Mouse (Mus musculus) bone marrow macrophage, adult 2 months (primary cell): ENCODE results near the gene Nabp2. TPM values are rescaled to one million over a fixed set of nuclear protein-coding genes. Genes with fewer than 3 reads are reported as not detected.

Experiments
- H3K27ac ChIP-seq: 2 replicates; pipeline ENCODE4 v1.5.1; 2012; ENCODE audit warnings: low read depth, low read length; ENCODE audit not compliant: insufficient read depth
- H3K4me1 ChIP-seq: 2 replicates; pipeline ENCODE4 v1.6.1; 2012; ENCODE audit warnings: low read length; ENCODE audit not compliant: control insufficient read depth, insufficient read depth
- H3K4me3 ChIP-seq: 2 replicates; pipeline ENCODE4 v1.5.1; 2012; ENCODE audit warnings: mild to moderate bottlenecking, low read length, moderate library complexity; ENCODE audit not compliant: insufficient read depth
- CTCF ChIP-seq: IDR thresholded peaks from 2 replicates; pipeline ENCODE4 v1.5.1; 2012; ENCODE audit warnings: low read depth, mild to moderate bottlenecking, low read length, moderate library complexity
- POLR2A ChIP-seq: IDR thresholded peaks from 2 replicates; pipeline ENCODE4 v1.6.1; 2012; ENCODE audit warnings: mild to moderate bottlenecking, low read depth, low read length, borderline replicate concordance
- polyA plus RNA-seq: library from polyadenylated mRNA; stranded (reverse); fragments of >200 nt; gene quantifications from 2 replicates; pipeline ENCODE4 v1.2.4, GENCODE M21; 2012; ENCODE audit not compliant: missing spikeins, insufficient read depth, insufficient read length

Gene Nabp2
- polyA plus RNA-seq, 1 experiment, result 62.7 TPM

- Histone ChIP-seq H3K4me1 (peaks cover 35% of the 10 kb centered on the region), H3K27ac (peak within 1 kb of the TSS; percentile 93), H3K4me3 (peak within 1 kb of the TSS; percentile 79)
- 0 out of 2 replicates have a peak, but pooled peaks have one; percentile 20 for TF ChIP-seq POLR2A
- TF ChIP-seq CTCF, result no peak
Measured at GRCm38 (mm10) chr10:128368402-128369217, 42.7 kb downstream of the Nabp2 start, which contains the start of gene Coq10a. Coq10a (minus strand) TSS chr10:128368997.

- peak overlapping the region; percentile 79 for H3K4me3 ChIP-seq
- H3K4me1 ChIP-seq, result peaks cover 34% of the 10 kb centered on the region
- H3K27ac ChIP-seq, result peak overlapping the region; percentile 61
- TF ChIP-seq CTCF (no peak), POLR2A (no peak)
Measured at GRCm38 (mm10) chr10:128367899-128368401, 43.3 kb downstream of the Nabp2 start.

GRCm38 (mm10) chr10:128362568-128362967 lies 48.7 kb downstream of the Nabp2 start:
- no peak overlapping the region for H3K27ac ChIP-seq
- TF ChIP-seq CTCF, result peak; percentile 33; the same call in 1 of the 2 replicates
- no peak for TF ChIP-seq POLR2A

DNA sequence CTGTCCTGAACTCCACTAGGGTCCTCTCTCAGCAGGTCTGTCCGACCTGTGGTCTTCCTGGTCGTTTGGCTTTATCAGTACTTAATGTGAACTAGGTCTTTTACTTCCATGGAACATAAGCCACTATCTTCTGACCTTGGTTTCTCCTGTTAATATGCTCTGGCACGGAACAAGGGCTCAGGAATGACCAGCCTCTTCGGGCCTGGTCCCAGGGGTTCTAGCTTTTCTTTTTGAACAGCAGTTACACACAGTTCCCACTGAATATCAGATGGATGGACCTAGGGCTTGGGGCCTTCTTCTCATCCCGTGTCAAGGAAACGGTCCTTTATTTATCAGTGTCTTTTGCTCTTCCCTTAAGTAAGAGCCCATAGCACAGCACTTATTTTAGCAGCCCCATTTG lies 49.5 kb downstream of the Nabp2 start:
- no peak overlapping the region for H3K27ac ChIP-seq
- no peak overlapping the region for H3K4me3 ChIP-seq
- TF ChIP-seq POLR2A (no peak), CTCF (no peak)
- no peaks in the 10 kb centered on the region for H3K4me1 ChIP-seq

More at GRCm38 (mm10) chr10:128362568-128362967, 48.7 kb downstream of the Nabp2 start:
- H3K4me1 ChIP-seq, result peaks cover 2% of the 10 kb centered on the region; the same call in 1 of the 2 replicates
- no peak overlapping the region for H3K4me3 ChIP-seq

- H3K4me1 ChIP-seq, result no peaks in the 10 kb centered on the region
- H3K4me3 ChIP-seq, result no peak overlapping the region
- TF ChIP-seq CTCF (no peak), POLR2A (no peak)
- H3K27ac ChIP-seq, result no peak overlapping the region
Measured at GRCm38 (mm10) chr10:128359226-128359625, 52.1 kb downstream of the Nabp2 start.

DNA sequence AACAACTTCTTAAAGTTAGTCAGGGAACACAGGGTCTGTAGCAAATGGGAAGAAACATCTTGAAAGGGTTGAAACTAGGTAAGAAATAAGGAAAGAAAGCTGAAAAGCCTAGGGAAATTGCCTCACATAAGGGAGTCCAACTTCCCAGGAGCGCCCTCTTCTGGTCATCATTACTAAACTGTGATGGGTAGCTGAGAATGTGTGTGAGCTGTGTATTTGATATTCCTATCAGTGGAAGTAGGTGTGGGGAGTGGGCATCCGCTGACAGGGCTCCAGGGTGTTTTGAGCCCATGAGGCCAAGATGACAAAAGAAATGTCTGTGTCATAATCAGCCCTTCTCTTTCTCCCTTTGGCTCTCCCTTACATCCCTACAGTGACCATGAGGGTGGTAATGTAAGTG lies 52.5 kb downstream of the Nabp2 start:
- no peak for TF ChIP-seq POLR2A
- peak; percentile 46 for TF ChIP-seq CTCF
- H3K4me3 ChIP-seq, result no peak overlapping the region
- H3K4me1 ChIP-seq, result no peaks in the 10 kb centered on the region
- H3K27ac ChIP-seq, result no peak overlapping the region

Other genes starting within 250 kb of the Nabp2 start
- gene Rbms2, start 231.2 kb downstream of the Nabp2 start, polyA plus RNA-seq, result 39.4 and 39.8 TPM in 2 replicates
- gene Gls2, start 217.0 kb downstream of the Nabp2 start, polyA plus RNA-seq, result not detected in 2 replicates
- 5.3 and 6.1 TPM in 2 replicates for gene Spryd4, start 199.7 kb downstream of the Nabp2 start, polyA plus RNA-seq
- not detected in 2 replicates for gene Mip, start 185.7 kb downstream of the Nabp2 start, polyA plus RNA-seq
- gene Timeless, start 179.4 kb downstream of the Nabp2 start, polyA plus RNA-seq, result 6.4 and 10.7 TPM in 2 replicates
- not detected in 2 replicates for gene Apon, start 157.4 kb downstream of the Nabp2 start, polyA plus RNA-seq
- gene Apof, start 142.8 kb downstream of the Nabp2 start, polyA plus RNA-seq, result not detected in 2 replicates
- gene Stat2, start 140.9 kb downstream of the Nabp2 start, polyA plus RNA-seq, result 89.6 and 94.6 TPM in 2 replicates
- gene Il23a, start 112.7 kb downstream of the Nabp2 start, polyA plus RNA-seq, result not detected in 2 replicates
- gene Pan2, start 108.2 kb downstream of the Nabp2 start, polyA plus RNA-seq, result 14.3 and 15.2 TPM in 2 replicates
- gene Cnpy2, start 89.0 kb downstream of the Nabp2 start, polyA plus RNA-seq, result 78.6 and 82.6 TPM in 2 replicates
- 98.1 and 109 TPM in 2 replicates for gene Cs, start 73.8 kb downstream of the Nabp2 start, polyA plus RNA-seq
- 40.6 and 46.1 TPM in 2 replicates for gene Coq10a, start 42.5 kb downstream of the Nabp2 start, polyA plus RNA-seq
- gene Ankrd52, start 34.4 kb downstream of the Nabp2 start, polyA plus RNA-seq, result 33.1 and 34.8 TPM in 2 replicates
- gene Slc39a5, start 10.3 kb downstream of the Nabp2 start, polyA plus RNA-seq, result not detected in 2 replicates
- 42.6 and 47.6 TPM in 2 replicates for gene Rnf41, start 165 bp upstream of the Nabp2 start, polyA plus RNA-seq
- 101 and 105 TPM in 2 replicates for gene Smarcc2, start 47.8 kb upstream of the Nabp2 start, polyA plus RNA-seq
- gene Myl6, start 82.7 kb upstream of the Nabp2 start, polyA plus RNA-seq, result 1,186 and 1,257 TPM in 2 replicates
- 2.5 and 3.9 TPM in 2 replicates for gene Myl6b, start 87.2 kb upstream of the Nabp2 start, polyA plus RNA-seq
- 179 and 197 TPM in 2 replicates for gene Esyt1, start 114.4 kb upstream of the Nabp2 start, polyA plus RNA-seq
- 9.6 and 15.4 TPM in 2 replicates for gene Zc3h10, start 136.3 kb upstream of the Nabp2 start, polyA plus RNA-seq
- gene Rpl41, start 137.8 kb upstream of the Nabp2 start, polyA plus RNA-seq, result 2,460 and 2,819 TPM in 2 replicates
- gene Pa2g4, start 154.5 kb upstream of the Nabp2 start, polyA plus RNA-seq, result 70.1 and 76.0 TPM in 2 replicates
- 2.2 and 2.6 TPM in 2 replicates for gene Erbb3, start 178.2 kb upstream of the Nabp2 start, polyA plus RNA-seq
- 886 and 996 TPM in 2 replicates for gene Rps26, start 215.3 kb upstream of the Nabp2 start, polyA plus RNA-seq
- gene Ikzf4, start 234.5 kb upstream of the Nabp2 start, polyA plus RNA-seq, result not detected in 2 replicates